Mouse (Mus musculus): ENCODE measurements around the gene Serpinb3d. TPM values are rescaled to one million over a fixed set of nuclear protein-coding genes. Genes with fewer than 3 reads are reported as not detected.

The Serpinb3d gene
- polyA plus RNA-seq (2015; fragmentation: Nextera tagmentation; extraction: Ambion mirVana) = not detected in 2 replicates

GRCm38 (mm10) chr1:107083406-107083805 lies at the start of gene Serpinb3d:
Gene Serpinb3d (minus strand): TSS chr1:107083506.

DNA sequence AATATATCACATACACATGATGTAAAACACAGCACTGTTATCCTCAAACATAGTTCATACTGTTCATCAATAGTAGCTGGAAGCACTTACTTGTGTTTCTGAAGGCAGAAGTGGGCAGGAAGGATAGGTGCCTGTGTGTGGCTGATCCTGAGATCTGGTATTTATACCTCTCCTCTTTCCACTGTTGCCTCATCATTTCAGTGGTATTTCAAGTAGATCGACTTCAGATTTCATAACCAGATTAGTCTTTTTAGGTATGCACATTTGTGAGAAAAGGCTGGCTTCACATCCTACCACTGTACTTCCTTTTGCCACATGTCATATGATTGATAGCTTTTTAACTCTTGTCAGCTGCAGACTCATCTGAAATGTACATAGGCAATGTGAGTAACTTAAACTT lies 31.1 kb downstream of the Serpinb3d start, which contains the start of gene Serpinb3a:
Serpinb3a (minus strand) TSS at position 101 of the 400 bp plus-strand sequence.

Other genes starting within 250 kb of the Serpinb3d start
- gene Serpinb5, start 222.3 kb downstream of the Serpinb3d start, polyA plus RNA-seq (2015; fragmentation: Nextera tagmentation; extraction: Ambion mirVana) = 22.9 and 28.3 TPM in 2 replicates
- 0.07 TPM in 1 of 2 replicates, not detected in the other for gene Serpinb12, start 149.1 kb downstream of the Serpinb3d start, polyA plus RNA-seq (2015; fragmentation: Nextera tagmentation; extraction: Ambion mirVana)
- not detected in 2 replicates for gene Serpinb13, start 102.5 kb downstream of the Serpinb3d start, polyA plus RNA-seq (2015; fragmentation: Nextera tagmentation; extraction: Ambion mirVana)
- gene Serpinb3a, start 31.2 kb downstream of the Serpinb3d start, polyA plus RNA-seq (2015; fragmentation: Nextera tagmentation; extraction: Ambion mirVana) = not detected in 2 replicates
- gene Serpinb3b, start 194.9 kb upstream of the Serpinb3d start, polyA plus RNA-seq (2015; fragmentation: Nextera tagmentation; extraction: Ambion mirVana) = not detected in 2 replicates
- not detected in 2 replicates for gene Serpinb3c, start 194.9 kb upstream of the Serpinb3d start, polyA plus RNA-seq (2015; fragmentation: Nextera tagmentation; extraction: Ambion mirVana)

Measured in urinary bladder, postnatal 0 days (tissue).